Mouse (Mus musculus) heart, embryonic 16.5 days (tissue): Measurements from ENCODE around the gene Slc1a5. TPM values are rescaled to one million over a fixed set of nuclear protein-coding genes. Genes with fewer than 3 reads are reported as not detected.
A peak's percentile ranks its signal among the peaks of the same experiment; 100 is the strongest.

ENCODE experiments used
- ATAC-seq: fragments of 200-750 bp; cut with Nextera tagmentation; replicated peaks from 2 replicates; pipeline ENCODE4 v1.8.0; 2017; ENCODE audit warnings: moderate number of reproducible peaks; ENCODE audit not compliant: insufficient read depth, low FRiP score; ENCODE audit errors: extremely low read depth
- H3K27ac ChIP-seq: fragments of 300-500 bp; sonication (generic); 2 replicates; pipeline ENCODE4 v1.5.1; 2014; ENCODE audit warnings: mild to moderate bottlenecking, low read length, control low read depth, moderate library complexity
- H3K27me3 ChIP-seq: fragments of 300-500 bp; sonication (generic); 2 replicates; pipeline ENCODE4 v1.6.1; 2014; ENCODE audit warnings: low read length, mixed read lengths; ENCODE audit not compliant: control insufficient read depth, insufficient read depth
- H3K36me3 ChIP-seq: fragments of 300-500 bp; sonication (generic); 2 replicates; pipeline ENCODE4 v1.6.1; 2014; ENCODE audit not compliant: control insufficient read depth, insufficient read depth
- H3K4me1 ChIP-seq: fragments of 300-500 bp; sonication (generic); 2 replicates; pipeline ENCODE4 v1.6.1; 2014; ENCODE audit warnings: low read length, mixed read lengths; ENCODE audit not compliant: control insufficient read depth, insufficient read depth
- H3K4me2 ChIP-seq: fragments of 300-500 bp; sonication (generic); 2 replicates; pipeline ENCODE4 v1.6.1; 2014; ENCODE audit warnings: low read depth, mild to moderate bottlenecking, control low read depth, low read length
- H3K4me3 ChIP-seq: fragments of 300-500 bp; sonication (generic); 2 replicates; pipeline ENCODE4 v1.5.1; 2014; ENCODE audit warnings: mild to moderate bottlenecking, control low read depth, low read length
- H3K9ac ChIP-seq: fragments of 300-500 bp; sonication (generic); 2 replicates; pipeline ENCODE4 v1.6.1; 2014; ENCODE audit warnings: low read length, control low read depth
- H3K9me3 ChIP-seq: fragments of 300-500 bp; sonication (generic); replicated peaks from 2 replicates; pipeline ENCODE4 v1.6.1; 2016; ENCODE audit warnings: low read length; ENCODE audit not compliant: control insufficient read depth
- WGBS: fragments of 180-500 bp; shearing (Covaris S2); extraction: QIAGEN DNeasy Blood & Tissue Kit; methylation state at CpG from one replicate; pipeline ENCODE4 v1.1.7; 2014; 5-methylcytosine and 5-hydroxymethylcytosine counted together
- polyA plus RNA-seq: library from polyadenylated mRNA; unstranded; fragments of >200 nt; fragmentation: Nextera tagmentation; extraction: Ambion mirVana; gene quantifications from 2 replicates; pipeline ENCODE4 v1.2.1, GENCODE M21; 2015

Slc1a5 gene
- polyA plus RNA-seq, 1 experiment from 2014 or later = 45.4 TPM

DNA sequence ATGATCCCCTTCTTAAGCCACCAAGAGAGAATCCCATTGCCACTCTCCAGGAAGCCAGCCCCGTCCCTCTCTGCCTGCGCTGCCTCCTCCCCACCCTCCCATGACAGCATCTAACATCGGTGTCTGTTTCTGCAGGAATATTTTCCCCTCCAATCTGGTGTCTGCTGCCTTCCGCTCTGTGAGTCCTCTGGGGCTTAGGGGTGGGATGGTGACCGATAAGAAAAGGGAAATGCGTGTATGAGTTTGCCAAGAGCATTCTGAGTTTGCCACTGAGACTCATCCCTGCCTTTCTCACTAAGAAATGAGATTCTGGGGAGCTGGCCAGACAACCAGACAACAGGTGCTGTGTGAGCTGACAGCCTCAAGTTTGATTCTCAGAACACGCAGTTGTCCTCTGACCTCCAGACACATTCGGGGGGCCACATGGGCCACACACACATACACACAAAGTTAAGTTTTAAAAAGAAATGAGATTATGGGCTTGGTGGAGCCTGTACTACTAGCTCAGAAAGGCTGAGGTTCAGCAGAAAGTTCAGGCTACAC lies 4.5 kb downstream of the Slc1a5 start:
- 77% methylated on average over 8 of the region's 8 CpGs for WGBS
- H3K4me3 ChIP-seq = no peak overlapping the region
- ATAC-seq = no peak
- no peak overlapping the region for H3K9ac ChIP-seq
- H3K4me1 ChIP-seq = peaks cover 24% of the 10 kb centered on the region
- 0 out of 2 replicates have a peak, but pooled peaks cover 3% of the 10 kb centered on the region for H3K36me3 ChIP-seq
- H3K4me2 ChIP-seq = no peak overlapping the region
- H3K9me3 ChIP-seq = no peaks in the 10 kb centered on the region
- H3K27ac ChIP-seq = no peak overlapping the region
- H3K27me3 ChIP-seq = no peaks in the 10 kb centered on the region

DNA sequence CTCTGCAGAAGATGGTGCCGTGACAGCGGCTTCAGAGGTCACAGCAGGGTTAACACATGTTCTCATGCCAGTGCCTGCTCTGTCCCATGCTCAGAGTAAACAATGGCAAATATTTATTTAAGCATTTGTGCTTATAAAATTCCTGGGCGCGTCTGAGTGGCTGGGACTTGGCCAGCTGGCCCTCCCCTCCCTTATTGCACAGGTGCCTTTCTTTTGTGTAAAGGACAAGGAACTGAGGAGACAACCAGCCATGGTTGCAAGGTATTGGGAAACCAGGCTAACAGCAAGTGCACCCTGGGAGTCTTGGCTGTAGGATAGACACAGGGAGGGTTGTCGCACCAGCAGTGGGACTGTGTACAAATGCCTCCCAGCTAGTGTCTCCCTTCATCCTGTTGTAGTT lies 11.2 kb downstream of the Slc1a5 start:
- Histone ChIP-seq H3K4me2 (no peak overlapping the region), H3K27me3 (no peaks in the 10 kb centered on the region), H3K9ac (no peak overlapping the region), H3K4me3 (no peak overlapping the region), H3K36me3 (peaks cover 11% of the 10 kb centered on the region), H3K9me3 (no peaks in the 10 kb centered on the region), H3K27ac (no peak overlapping the region), H3K4me1 (peaks cover 11% of the 10 kb centered on the region)
- no peak for ATAC-seq
- WGBS = 68% methylated on average over 5 of the region's 5 CpGs

DNA sequence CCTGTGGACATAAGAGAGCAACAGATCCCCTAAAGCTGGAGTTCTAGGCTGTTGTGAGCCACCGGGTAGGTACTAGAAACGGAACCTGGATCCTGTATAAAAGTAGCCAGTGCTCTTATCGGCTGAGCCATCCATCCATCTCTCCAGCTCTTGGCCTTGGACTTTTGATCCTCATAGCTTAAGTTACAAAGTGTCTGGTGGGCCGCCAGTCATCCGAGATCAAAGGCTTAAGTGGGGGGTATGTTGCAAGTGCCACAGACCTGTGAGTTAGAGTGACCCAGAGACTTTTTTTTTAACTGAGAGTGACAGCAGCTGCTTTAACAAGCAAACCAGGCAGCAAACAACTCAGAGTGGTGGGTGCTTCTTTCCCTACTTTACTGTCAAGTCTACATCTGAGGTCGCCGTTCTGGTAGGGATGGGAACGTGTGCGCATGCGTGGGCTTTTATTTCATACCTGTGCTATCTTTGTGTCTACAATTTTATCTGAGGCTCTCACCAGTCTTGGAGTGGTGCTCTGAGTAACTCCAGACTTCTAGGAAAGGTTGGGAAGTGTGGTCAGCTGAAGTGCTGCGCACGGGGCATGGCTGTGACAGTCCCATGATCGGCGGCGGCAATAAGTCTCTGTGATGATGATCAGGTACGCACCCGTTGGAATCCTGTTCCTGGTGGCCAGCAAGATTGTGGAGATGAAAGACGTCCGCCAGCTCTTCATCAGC lies 12.0 kb downstream of the Slc1a5 start:
- peak overlapping the region; percentile 55; the same call in 1 of the 2 replicates for H3K27ac ChIP-seq
- peak overlapping the region; percentile 2; the same call in 1 of the 2 replicates for H3K9ac ChIP-seq
- peak; percentile 74 for ATAC-seq
- H3K27me3 ChIP-seq = no peaks in the 10 kb centered on the region
- peak overlapping the region; percentile 50 for H3K4me2 ChIP-seq
- H3K9me3 ChIP-seq = no peaks in the 10 kb centered on the region
- H3K4me1 ChIP-seq = peaks cover 11% of the 10 kb centered on the region
- WGBS = 45% methylated on average over 19 of the region's 19 CpGs
- H3K4me3 ChIP-seq = peak overlapping the region; percentile 22
- peaks cover 11% of the 10 kb centered on the region for H3K36me3 ChIP-seq

DNA sequence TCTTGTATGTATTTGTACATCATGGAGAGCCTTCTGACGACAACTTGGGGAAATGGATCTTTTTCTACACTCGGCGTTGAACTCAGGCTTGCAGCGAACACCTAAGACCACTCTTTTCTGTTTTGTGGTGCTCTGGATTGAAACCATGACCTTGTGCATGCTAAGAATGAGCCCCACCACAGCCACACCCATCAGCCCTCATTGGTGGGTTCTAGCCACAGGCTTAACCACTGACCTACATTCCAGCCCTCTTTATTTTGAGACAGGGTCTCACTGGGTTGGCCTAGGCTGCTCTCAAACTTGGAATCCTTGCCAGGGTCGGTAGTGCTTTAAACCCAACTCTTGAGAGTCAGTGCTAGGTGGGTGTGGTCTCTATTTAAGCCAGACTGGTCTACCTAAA lies 13.7 kb downstream of the Slc1a5 start:
- no peaks in the 10 kb centered on the region for H3K27me3 ChIP-seq
- peaks cover 11% of the 10 kb centered on the region for H3K4me1 ChIP-seq
- no peak for ATAC-seq
- 85% methylated on average over 5 of the region's 5 CpGs for WGBS
- H3K36me3 ChIP-seq = peaks cover 16% of the 10 kb centered on the region
- no peak overlapping the region for H3K4me3 ChIP-seq
- no peak overlapping the region for H3K4me2 ChIP-seq
- no peaks in the 10 kb centered on the region for H3K9me3 ChIP-seq
- no peak overlapping the region for H3K9ac ChIP-seq
- H3K27ac ChIP-seq = no peak overlapping the region

DNA sequence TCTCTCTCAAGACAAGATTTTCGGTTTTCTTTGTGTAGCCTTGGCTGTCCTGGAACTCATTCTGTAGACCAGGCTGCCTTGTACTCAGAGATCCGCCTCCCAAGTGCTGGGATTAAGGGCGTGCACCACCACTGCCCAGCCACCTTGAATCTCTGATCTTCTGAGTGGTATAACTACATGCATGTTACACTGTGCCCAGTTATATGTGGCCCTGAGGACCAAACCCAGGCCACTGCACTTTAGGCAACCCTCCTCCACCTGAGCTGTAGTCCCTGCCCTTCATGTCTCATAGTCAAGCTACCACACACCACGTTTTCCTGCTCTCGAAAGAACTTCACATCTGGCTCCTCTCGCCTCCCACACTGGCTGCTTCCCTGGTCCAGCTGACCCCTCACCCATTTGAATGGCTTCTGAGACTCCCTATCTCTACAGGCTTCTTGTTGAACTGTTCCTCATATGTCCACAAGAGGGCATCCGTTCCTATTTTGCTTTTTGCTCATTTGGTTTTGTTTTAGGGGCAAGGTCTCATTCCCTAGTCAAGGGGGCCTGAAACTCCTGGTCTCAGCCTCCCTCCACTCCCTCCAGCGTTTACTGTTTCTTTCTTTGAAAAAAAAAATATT lies 23.4 kb downstream of the Slc1a5 start:
- H3K27me3 ChIP-seq = no peaks in the 10 kb centered on the region
- H3K9me3 ChIP-seq = no peaks in the 10 kb centered on the region
- no peaks in the 10 kb centered on the region for H3K4me1 ChIP-seq
- WGBS = 29% methylated on average over 8 of the region's 8 CpGs
- no peak overlapping the region for H3K9ac ChIP-seq
- no peak for ATAC-seq
- no peak overlapping the region for H3K4me3 ChIP-seq
- peaks cover 11% of the 10 kb centered on the region for H3K36me3 ChIP-seq
- H3K4me2 ChIP-seq = no peak overlapping the region
- no peak overlapping the region for H3K27ac ChIP-seq

DNA sequence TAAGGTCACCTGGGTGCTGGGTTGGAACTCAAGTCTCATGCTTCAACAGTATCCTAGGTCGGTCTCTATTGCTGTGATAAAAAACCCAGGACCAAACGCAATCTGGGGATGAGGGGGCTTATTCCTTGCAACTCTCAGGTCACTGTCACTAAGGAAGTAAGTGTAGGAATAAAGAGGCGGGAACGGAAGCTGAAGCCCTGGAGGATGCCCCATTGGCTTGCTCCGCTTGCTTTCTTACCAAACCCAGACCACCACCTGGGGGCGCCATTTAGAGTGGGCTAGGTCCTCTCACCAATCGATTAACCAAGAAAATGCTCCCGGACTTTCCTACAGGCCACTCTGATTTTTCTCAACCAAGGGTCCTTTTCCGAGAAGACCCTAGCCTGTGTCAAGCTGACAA lies 26.8 kb downstream of the Slc1a5 start:
- Histone ChIP-seq H3K4me1 (peaks cover 10% of the 10 kb centered on the region), H3K9me3 (no peaks in the 10 kb centered on the region), H3K27me3 (no peaks in the 10 kb centered on the region), H3K4me2 (no peak overlapping the region), H3K27ac (no peak overlapping the region), H3K4me3 (no peak overlapping the region), H3K36me3 (peaks cover 13% of the 10 kb centered on the region), H3K9ac (no peak overlapping the region)
- 87% methylated on average over 9 of the region's 9 CpGs for WGBS
- ATAC-seq = no peak

DNA sequence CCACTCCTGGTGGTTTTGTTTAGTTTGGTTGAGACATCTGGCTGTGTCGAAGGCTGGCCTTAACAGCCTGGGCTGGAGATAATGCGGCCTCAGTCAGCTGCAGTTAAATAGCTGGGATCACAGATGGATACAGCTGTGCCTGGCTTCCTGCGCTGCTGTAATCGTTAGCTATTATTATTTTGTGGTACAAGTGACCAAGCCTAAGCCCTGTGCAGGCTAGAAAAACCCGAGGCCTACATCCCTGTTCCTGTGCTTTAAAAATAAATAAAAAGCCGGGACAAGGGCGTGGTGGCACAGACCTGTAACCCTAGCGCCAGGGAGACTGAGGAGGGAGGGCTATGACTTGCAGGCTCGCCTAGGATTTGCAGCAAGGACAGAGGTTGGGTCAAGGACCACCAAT lies 27.5 kb downstream of the Slc1a5 start:
- Histone ChIP-seq H3K4me1 (peaks cover 10% of the 10 kb centered on the region), H3K27ac (no peak overlapping the region), H3K9ac (no peak overlapping the region), H3K36me3 (peaks cover 17% of the 10 kb centered on the region), H3K27me3 (no peaks in the 10 kb centered on the region), H3K9me3 (no peaks in the 10 kb centered on the region), H3K4me2 (no peak overlapping the region), H3K4me3 (no peak overlapping the region)
- ATAC-seq = no peak
- WGBS = 75% methylated on average over 9 of the region's 9 CpGs

DNA sequence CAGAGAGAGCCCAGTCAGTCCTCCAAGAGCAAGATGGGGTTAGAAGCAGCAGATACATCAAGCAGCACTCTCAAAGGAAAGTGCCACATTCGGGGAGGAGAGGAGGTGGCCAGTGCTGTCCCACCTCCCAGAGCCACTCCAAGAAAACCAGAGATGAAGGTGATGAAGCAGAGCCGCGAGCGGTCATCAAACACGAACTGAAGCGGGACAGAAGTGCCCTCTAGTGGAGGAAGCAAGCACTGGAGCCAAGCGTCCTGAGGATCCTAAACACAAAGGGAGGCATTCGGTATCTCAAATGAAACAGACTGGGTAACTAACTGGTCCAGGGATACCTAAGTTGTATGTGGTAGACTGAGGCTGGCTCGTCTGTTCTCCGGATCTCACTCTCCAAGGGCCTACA lies 28.6 kb downstream of the Slc1a5 start:
- H3K27ac ChIP-seq = no peak overlapping the region
- H3K4me2 ChIP-seq = no peak overlapping the region
- no peaks in the 10 kb centered on the region for H3K9me3 ChIP-seq
- H3K4me1 ChIP-seq = peaks cover 10% of the 10 kb centered on the region
- peaks cover 25% of the 10 kb centered on the region for H3K36me3 ChIP-seq
- H3K4me3 ChIP-seq = no peak overlapping the region
- WGBS = 23% methylated on average over 10 of the region's 10 CpGs
- H3K9ac ChIP-seq = no peak overlapping the region
- no peak for ATAC-seq
- no peaks in the 10 kb centered on the region for H3K27me3 ChIP-seq

DNA sequence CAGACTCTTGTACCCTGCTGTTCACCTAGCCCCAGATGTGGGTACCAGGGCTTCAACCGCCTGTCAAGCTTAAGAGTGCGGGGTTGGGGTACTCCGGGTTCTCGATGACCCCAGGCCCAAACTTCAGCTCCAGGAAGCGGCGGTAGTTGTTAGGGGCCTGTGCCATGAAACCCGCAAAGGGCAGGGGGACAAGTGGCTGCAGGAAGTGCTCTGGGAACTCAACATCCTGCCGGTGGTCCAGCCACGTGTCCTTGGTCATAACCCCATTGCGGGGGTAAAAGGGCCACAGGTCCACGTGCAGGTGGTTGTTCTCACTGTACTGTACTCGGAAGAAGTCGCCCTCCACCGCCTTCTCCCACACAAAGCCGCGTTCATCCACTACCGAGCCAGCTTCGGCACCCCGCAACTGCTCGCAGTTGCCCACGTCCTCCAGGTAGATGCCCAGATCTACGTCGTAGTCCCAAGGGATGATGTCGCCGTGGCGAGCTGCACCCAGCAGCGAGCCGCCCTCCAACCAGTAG lies 29.3 kb downstream of the Slc1a5 start:
- Histone ChIP-seq H3K4me2 (peak overlapping the region; percentile 70), H3K27me3 (no peaks in the 10 kb centered on the region), H3K36me3 (peaks cover 27% of the 10 kb centered on the region), H3K9me3 (no peaks in the 10 kb centered on the region), H3K4me3 (no peak overlapping the region), H3K4me1 (peaks cover 13% of the 10 kb centered on the region), H3K9ac (no peak overlapping the region; the same call in 1 of the 2 replicates), H3K27ac (no peak overlapping the region)
- no peak for ATAC-seq
- WGBS = 60% methylated on average over 28 of the region's 28 CpGs
